Mouse (Mus musculus): ENCODE data around the gene Chfr. TPM values are rescaled to one million over a fixed set of nuclear protein-coding genes. Genes with fewer than 3 reads are reported as not detected.
A peak's percentile ranks its signal among the peaks of the same experiment; 100 is the strongest.

Gene Chfr
- total RNA-seq, 1 experiment: 40.2 TPM

GRCm38 (mm10) chr5:110176362-110177020 lies 40.8 kb downstream of the Chfr start, which contains the start of gene Golga3:
Golga3 (plus strand) TSS chr5:110176701.
- peak within 1 kb of the TSS; percentile 42 for H3K27ac ChIP-seq (ENCODE audit: insufficient read depth, low read depth, low read length, poor library complexity, severe bottlenecking)
- no peaks in the 10 kb centered on the region for H3K9me3 ChIP-seq (ENCODE audit: control insufficient read depth, insufficient read depth, low read depth, low read length)
- H3K36me3 ChIP-seq (ENCODE audit: control insufficient read depth, insufficient read depth, low read length, poor library complexity, severe bottlenecking): no peaks in the 10 kb centered on the region; the same call in 1 of the 2 replicates
- in situ Hi-C loops (cut with MboI; ENCODE audit: low sequenced_read_pairs in 2 of 2, unreplicated experiment in 2 of 2): no loop called here
- peaks cover 2 to 8% of the 10 kb centered on the region in 2 experiments; a peak in 2 of 4 replicates for H3K4me1 ChIP-seq (ENCODE audit: control insufficient read depth in 2 of 2, insufficient read depth in 2 of 2, low read length in 2 of 2, poor library complexity in 1 of 2)
- peak within 1 kb of the TSS; percentile 93 for H3K9ac ChIP-seq (ENCODE audit: insufficient read depth, low read depth, low read length, poor library complexity, severe bottlenecking)
- TF ChIP-seq MAFK (IDR thresholded peaks at IDR 0.05; ENCODE audit: insufficient read depth, low read depth, low read length) (no peak), CHD2 (IDR thresholded peaks at IDR 0.05; ENCODE audit: low read depth, low read length) (no peak), ZNF384 (IDR thresholded peaks at IDR 0.05; ENCODE audit: low read depth, low read length) (peak; percentile 99), HCFC1 (IDR thresholded peaks at IDR 0.05; ENCODE audit: borderline replicate concordance, insufficient read depth, low read length) (peak; percentile 82), ZC3H11A (IDR thresholded peaks at IDR 0.05; ENCODE audit: borderline replicate concordance, low read depth, low read length) (no peak)
- DNase-seq (ENCODE audit: low read depth, low spot score): peak; percentile 84
- peak within 1 kb of the TSS; percentile 95 to 97 for H3K4me3 ChIP-seq (ENCODE audit: insufficient read depth in 1 of 2, low read depth in 1 of 2, low read length in 2 of 2, poor library complexity in 1 of 2, severe bottlenecking in 1 of 2)

- peak overlapping the region; percentile 93 for H3K9ac ChIP-seq (ENCODE audit: insufficient read depth, low read depth, low read length, poor library complexity, severe bottlenecking)
- no peaks in the 10 kb centered on the region for H3K9me3 ChIP-seq (ENCODE audit: control insufficient read depth, insufficient read depth, low read depth, low read length)
- TF ChIP-seq ZC3H11A (IDR thresholded peaks at IDR 0.05; ENCODE audit: borderline replicate concordance, low read depth, low read length): no peak
- H3K4me1 ChIP-seq (ENCODE audit: control insufficient read depth in 2 of 2, insufficient read depth in 2 of 2, low read length in 2 of 2, poor library complexity in 1 of 2): peaks cover 2 to 8% of the 10 kb centered on the region in 2 experiments; a peak in 2 of 4 replicates
- peak; percentile 12 for DNase-seq (ENCODE audit: low read depth, low spot score)
- no peak overlapping the region; the same call in 1 of the 2 replicates for H3K27ac ChIP-seq (ENCODE audit: insufficient read depth, low read depth, low read length, poor library complexity, severe bottlenecking)
- no peaks in the 10 kb centered on the region; the same call in 1 of the 2 replicates for H3K36me3 ChIP-seq (ENCODE audit: control insufficient read depth, insufficient read depth, low read length, poor library complexity, severe bottlenecking)
- H3K4me3 ChIP-seq (ENCODE audit: insufficient read depth in 1 of 2, low read depth in 1 of 2, low read length in 2 of 2, poor library complexity in 1 of 2, severe bottlenecking in 1 of 2): peak overlapping the region; percentile 95 to 97
- in situ Hi-C loops (cut with MboI; ENCODE audit: low sequenced_read_pairs in 2 of 2, unreplicated experiment in 2 of 2): no loop called here
These were observed 41.4 kb downstream of the Chfr start for GRCm38 (mm10) chr5:110177021-110177420.

DNA sequence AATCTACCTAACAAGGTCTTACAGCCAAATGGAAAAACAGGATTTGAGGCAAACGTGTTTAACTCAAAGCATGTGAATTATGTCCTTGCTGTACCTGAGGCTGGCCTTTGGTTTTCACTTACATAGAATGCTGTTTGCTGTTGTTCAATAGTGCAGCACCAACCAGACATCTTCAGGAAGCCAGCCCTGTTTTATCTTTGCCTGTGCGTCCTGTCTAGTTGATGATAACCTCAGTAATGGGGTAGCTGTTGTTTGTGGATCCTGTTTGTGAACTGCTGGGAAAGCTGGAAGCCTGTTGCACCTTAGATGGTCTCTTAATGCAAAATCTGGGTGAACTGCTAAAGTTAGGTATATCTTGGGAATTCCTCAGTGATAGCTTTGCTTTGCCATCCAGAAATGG lies 43.0 kb downstream of the Chfr start:
- Histone ChIP-seq H3K27ac (ENCODE audit: insufficient read depth, low read depth, low read length, poor library complexity, severe bottlenecking) (no peak overlapping the region), H3K4me3 (ENCODE audit: insufficient read depth in 1 of 2, low read depth in 1 of 2, low read length in 2 of 2, poor library complexity in 1 of 2, severe bottlenecking in 1 of 2) (no peak overlapping the region), H3K4me1 (ENCODE audit: control insufficient read depth in 2 of 2, insufficient read depth in 2 of 2, low read length in 2 of 2, poor library complexity in 1 of 2) (peaks cover under 1 to 2% of the 10 kb centered on the region in 2 experiments; a peak in 1 of 4 replicates), H3K9me3 (ENCODE audit: control insufficient read depth, insufficient read depth, low read depth, low read length) (no peaks in the 10 kb centered on the region), H3K36me3 (ENCODE audit: control insufficient read depth, insufficient read depth, low read length, poor library complexity, severe bottlenecking) (no peaks in the 10 kb centered on the region; the same call in 1 of the 2 replicates), H3K9ac (ENCODE audit: insufficient read depth, low read depth, low read length, poor library complexity, severe bottlenecking) (no peak overlapping the region)
- TF ChIP-seq ZC3H11A (IDR thresholded peaks at IDR 0.05; ENCODE audit: borderline replicate concordance, low read depth, low read length): no peak
- no peak for TF ChIP-seq CHD2 (IDR thresholded peaks at IDR 0.05; ENCODE audit: low read depth, low read length)
- TF ChIP-seq MAFK (IDR thresholded peaks at IDR 0.05; ENCODE audit: insufficient read depth, low read depth, low read length): no peak
- no peak for TF ChIP-seq HCFC1 (IDR thresholded peaks at IDR 0.05; ENCODE audit: borderline replicate concordance, insufficient read depth, low read length)
- TF ChIP-seq ZNF384 (IDR thresholded peaks at IDR 0.05; ENCODE audit: low read depth, low read length): no peak
- in situ Hi-C loops (cut with MboI; ENCODE audit: low sequenced_read_pairs in 2 of 2, unreplicated experiment in 2 of 2): no loop called here
- no peak for DNase-seq (ENCODE audit: low read depth, low spot score)

DNA sequence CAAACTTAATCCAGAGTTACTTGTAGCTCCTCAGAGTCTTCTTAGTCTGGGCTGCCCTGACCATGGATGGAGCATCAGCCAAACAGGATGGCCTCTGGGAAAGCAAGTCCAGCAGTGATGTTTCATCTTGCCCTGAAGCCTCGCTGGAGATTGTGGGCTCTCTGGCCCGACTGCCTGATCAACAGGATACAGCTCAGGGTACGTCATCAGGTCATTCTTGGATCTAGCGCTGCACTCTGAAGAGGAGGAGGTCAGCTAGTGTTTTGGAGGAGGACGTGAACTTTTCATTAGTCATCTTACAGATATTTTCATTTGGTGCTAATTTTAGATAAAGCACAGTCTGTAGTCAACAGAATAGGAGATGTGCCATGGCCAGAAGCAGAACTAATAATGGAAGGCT lies 46.1 kb downstream of the Chfr start:
- H3K36me3 ChIP-seq (ENCODE audit: control insufficient read depth, insufficient read depth, low read length, poor library complexity, severe bottlenecking): peaks cover 7% of the 10 kb centered on the region
- in situ Hi-C loops (cut with MboI; ENCODE audit: low sequenced_read_pairs in 2 of 2, unreplicated experiment in 2 of 2): no loop called here
- H3K27ac ChIP-seq (ENCODE audit: insufficient read depth, low read depth, low read length, poor library complexity, severe bottlenecking): no peak overlapping the region
- H3K9ac ChIP-seq (ENCODE audit: insufficient read depth, low read depth, low read length, poor library complexity, severe bottlenecking): no peak overlapping the region
- no peaks in the 10 kb centered on the region for H3K9me3 ChIP-seq (ENCODE audit: control insufficient read depth, insufficient read depth, low read depth, low read length)
- H3K4me3 ChIP-seq (ENCODE audit: insufficient read depth in 1 of 2, low read depth in 1 of 2, low read length in 2 of 2, poor library complexity in 1 of 2, severe bottlenecking in 1 of 2): no peak overlapping the region
- 0 out of 4 replicates have a peak, but pooled peaks cover 0 to 2% of the 10 kb centered on the region in 2 experiments for H3K4me1 ChIP-seq (ENCODE audit: control insufficient read depth in 2 of 2, insufficient read depth in 2 of 2, low read length in 2 of 2, poor library complexity in 1 of 2)
- DNase-seq (ENCODE audit: low read depth, low spot score): no peak
- TF ChIP-seq CHD2 (IDR thresholded peaks at IDR 0.05; ENCODE audit: low read depth, low read length) (no peak), ZNF384 (IDR thresholded peaks at IDR 0.05; ENCODE audit: low read depth, low read length) (no peak), ZC3H11A (IDR thresholded peaks at IDR 0.05; ENCODE audit: borderline replicate concordance, low read depth, low read length) (no peak), HCFC1 (IDR thresholded peaks at IDR 0.05; ENCODE audit: borderline replicate concordance, insufficient read depth, low read length) (no peak), MAFK (IDR thresholded peaks at IDR 0.05; ENCODE audit: insufficient read depth, low read depth, low read length) (no peak)
